Mouse (Mus musculus): Measurements from ENCODE around the gene Mfsd4b2. TPM values are rescaled to one million over a fixed set of nuclear protein-coding genes. Genes with fewer than 3 reads are reported as not detected.
"Not testable (repeated sequence)": the region's sequence is repeated elsewhere in the genome, so short reads cannot be mapped to it uniquely, and the experiment has no call there.

Gene Mfsd4b2
- polyA plus RNA-seq, 1 experiment from 2014 or later: not detected

- Histone ChIP-seq H3K36me3 (replicated peaks; ENCODE audit: control insufficient read depth, insufficient read depth, low read depth, low read length) (no peaks in the 10 kb centered on the region), H3K27ac (replicated peaks; ENCODE audit: low read depth, low read length) (no peak overlapping the region), H3K27me3 (ENCODE audit: control insufficient read depth, insufficient read depth, low read length) (no peaks in the 10 kb centered on the region), H3K4me2 (ENCODE audit: low read depth, low read length) (no peak overlapping the region), H3K4me1 (ENCODE audit: control insufficient read depth, insufficient read depth, low read length) (no peaks in the 10 kb centered on the region), H3K9me3 (replicated peaks; ENCODE audit: control insufficient read depth, low read length) (no peaks in the 10 kb centered on the region), H3K9ac (replicated peaks; ENCODE audit: low read length) (no peak overlapping the region), H3K4me3 (ENCODE audit: low read depth, low read length) (no peak overlapping the region)
- ATAC-seq (replicated peaks; ENCODE audit: insufficient number of reproducible peaks, low FRiP score, low TSS enrichment, low read depth) (no peak), DNase-seq (ENCODE audit: low spot score) (no peak)
- WGBS: 70% methylated on average over 2 of the region's 2 CpGs
Measured at GRCm38 (mm10) chr10:39956340-39956878, 29.7 kb upstream of the Mfsd4b2 start.

GRCm38 (mm10) chr10:39955163-39955562 lies 28.4 kb upstream of the Mfsd4b2 start:
- Histone ChIP-seq H3K27me3 (ENCODE audit: control insufficient read depth, insufficient read depth, low read length) (no peaks in the 10 kb centered on the region), H3K4me1 (ENCODE audit: control insufficient read depth, insufficient read depth, low read length) (no peaks in the 10 kb centered on the region), H3K36me3 (replicated peaks; ENCODE audit: control insufficient read depth, insufficient read depth, low read depth, low read length) (no peaks in the 10 kb centered on the region), H3K9ac (replicated peaks; ENCODE audit: low read length) (no peak overlapping the region), H3K4me2 (ENCODE audit: low read depth, low read length) (no peak overlapping the region), H3K9me3 (replicated peaks; ENCODE audit: control insufficient read depth, low read length) (no peaks in the 10 kb centered on the region), H3K4me3 (ENCODE audit: low read depth, low read length) (no peak overlapping the region), H3K27ac (replicated peaks; ENCODE audit: low read depth, low read length) (no peak overlapping the region)
- DNase-seq (ENCODE audit: low spot score) (no peak), ATAC-seq (replicated peaks; ENCODE audit: insufficient number of reproducible peaks, low FRiP score, low TSS enrichment, low read depth) (no peak)
- WGBS: 83% methylated on average over 2 of the region's 2 CpGs

GRCm38 (mm10) chr10:39949377-39949954 lies 22.7 kb upstream of the Mfsd4b2 start:
- ATAC-seq (replicated peaks; ENCODE audit: insufficient number of reproducible peaks, low FRiP score, low TSS enrichment, low read depth) (no peak), DNase-seq (ENCODE audit: low spot score) (no peak)
- Histone ChIP-seq H3K27ac (replicated peaks; ENCODE audit: low read depth, low read length) (no peak overlapping the region), H3K36me3 (replicated peaks; ENCODE audit: control insufficient read depth, insufficient read depth, low read depth, low read length) (no peaks in the 10 kb centered on the region), H3K4me3 (ENCODE audit: low read depth, low read length) (no peak overlapping the region), H3K27me3 (ENCODE audit: control insufficient read depth, insufficient read depth, low read length) (no peaks in the 10 kb centered on the region), H3K9ac (replicated peaks; ENCODE audit: low read length) (no peak overlapping the region), H3K4me2 (ENCODE audit: low read depth, low read length) (no peak overlapping the region), H3K9me3 (replicated peaks; ENCODE audit: control insufficient read depth, low read length) (no peaks in the 10 kb centered on the region), H3K4me1 (ENCODE audit: control insufficient read depth, insufficient read depth, low read length) (no peaks in the 10 kb centered on the region)
- WGBS: 81% methylated on average over 2 of the region's 2 CpGs

GRCm38 (mm10) chr10:39947195-39947594 lies 20.5 kb upstream of the Mfsd4b2 start:
- H3K4me3 ChIP-seq (ENCODE audit: low read depth, low read length); H3K4me2 ChIP-seq (ENCODE audit: low read depth, low read length); H3K9ac ChIP-seq (replicated peaks; ENCODE audit: low read length); H3K36me3 ChIP-seq (replicated peaks; ENCODE audit: control insufficient read depth, insufficient read depth, low read depth, low read length); H3K9me3 ChIP-seq (replicated peaks; ENCODE audit: control insufficient read depth, low read length); H3K27me3 ChIP-seq (ENCODE audit: control insufficient read depth, insufficient read depth, low read length); H3K27ac ChIP-seq (replicated peaks; ENCODE audit: low read depth, low read length); H3K4me1 ChIP-seq (ENCODE audit: control insufficient read depth, insufficient read depth, low read length); DNase-seq (ENCODE audit: low spot score); ATAC-seq (replicated peaks; ENCODE audit: insufficient number of reproducible peaks, low FRiP score, low TSS enrichment, low read depth): not testable (repeated sequence)
- 48% methylated on average over 3 of the region's 3 CpGs for whole genome bisulfite sequencing

GRCm38 (mm10) chr10:39936553-39936952 lies 9.8 kb upstream of the Mfsd4b2 start:
- Histone ChIP-seq H3K4me2 (ENCODE audit: low read depth, low read length) (no peak overlapping the region), H3K27me3 (ENCODE audit: control insufficient read depth, insufficient read depth, low read length) (no peaks in the 10 kb centered on the region), H3K27ac (replicated peaks; ENCODE audit: low read depth, low read length) (no peak overlapping the region), H3K9ac (replicated peaks; ENCODE audit: low read length) (no peak overlapping the region), H3K4me1 (ENCODE audit: control insufficient read depth, insufficient read depth, low read length) (no peaks in the 10 kb centered on the region), H3K9me3 (replicated peaks; ENCODE audit: control insufficient read depth, low read length) (no peaks in the 10 kb centered on the region), H3K36me3 (replicated peaks; ENCODE audit: control insufficient read depth, insufficient read depth, low read depth, low read length) (no peaks in the 10 kb centered on the region), H3K4me3 (ENCODE audit: low read depth, low read length) (no peak overlapping the region)
- WGBS: 76% methylated on average over 7 of the region's 7 CpGs
- DNase-seq (ENCODE audit: low spot score) (no peak), ATAC-seq (replicated peaks; ENCODE audit: insufficient number of reproducible peaks, low FRiP score, low TSS enrichment, low read depth) (no peak)

GRCm38 (mm10) chr10:39924556-39924955 lies 2.2 kb downstream of the Mfsd4b2 start:
- not testable (repeated sequence) for ATAC-seq (replicated peaks; ENCODE audit: insufficient number of reproducible peaks, low FRiP score, low TSS enrichment, low read depth)

GRCm38 (mm10) chr10:39912616-39913015 lies 14.1 kb downstream of the Mfsd4b2 start:
- Histone ChIP-seq H3K36me3 (replicated peaks; ENCODE audit: control insufficient read depth, insufficient read depth, low read depth, low read length) (no peaks in the 10 kb centered on the region), H3K27me3 (ENCODE audit: control insufficient read depth, insufficient read depth, low read length) (no peaks in the 10 kb centered on the region), H3K9ac (replicated peaks; ENCODE audit: low read length) (no peak overlapping the region), H3K4me2 (ENCODE audit: low read depth, low read length) (no peak overlapping the region), H3K4me3 (ENCODE audit: low read depth, low read length) (no peak overlapping the region), H3K4me1 (ENCODE audit: control insufficient read depth, insufficient read depth, low read length) (no peaks in the 10 kb centered on the region), H3K27ac (replicated peaks; ENCODE audit: low read depth, low read length) (no peak overlapping the region), H3K9me3 (replicated peaks; ENCODE audit: control insufficient read depth, low read length) (no peaks in the 10 kb centered on the region)
- DNase-seq (ENCODE audit: low spot score): no peak
- no peak for ATAC-seq (replicated peaks; ENCODE audit: insufficient number of reproducible peaks, low FRiP score, low TSS enrichment, low read depth)

More at GRCm38 (mm10) chr10:39924556-39924955, 2.2 kb downstream of the Mfsd4b2 start:
- 79% methylated on average over 8 of the region's 8 CpGs for WGBS
- DNase-seq (ENCODE audit: low spot score); H3K9me3 ChIP-seq (replicated peaks; ENCODE audit: control insufficient read depth, low read length); H3K36me3 ChIP-seq (replicated peaks; ENCODE audit: control insufficient read depth, insufficient read depth, low read depth, low read length); H3K4me2 ChIP-seq (ENCODE audit: low read depth, low read length); H3K9ac ChIP-seq (replicated peaks; ENCODE audit: low read length); H3K27me3 ChIP-seq (ENCODE audit: control insufficient read depth, insufficient read depth, low read length); H3K4me1 ChIP-seq (ENCODE audit: control insufficient read depth, insufficient read depth, low read length); H3K27ac ChIP-seq (replicated peaks; ENCODE audit: low read depth, low read length); H3K4me3 ChIP-seq (ENCODE audit: low read depth, low read length): not testable (repeated sequence)

GRCm38 (mm10) chr10:39908768-39909441 lies 17.8 kb downstream of the Mfsd4b2 start:
- H3K4me2 ChIP-seq (ENCODE audit: low read depth, low read length): no peak overlapping the region
- no peaks in the 10 kb centered on the region for H3K9me3 ChIP-seq (replicated peaks; ENCODE audit: control insufficient read depth, low read length)
- ATAC-seq (replicated peaks; ENCODE audit: insufficient number of reproducible peaks, low FRiP score, low TSS enrichment, low read depth): no peak
- 68% methylated on average over 13 of the region's 13 CpGs for WGBS
- no peak overlapping the region for H3K9ac ChIP-seq (replicated peaks; ENCODE audit: low read length)
- no peak overlapping the region for H3K4me3 ChIP-seq (ENCODE audit: low read depth, low read length)
- H3K36me3 ChIP-seq (replicated peaks; ENCODE audit: control insufficient read depth, insufficient read depth, low read depth, low read length): no peaks in the 10 kb centered on the region
- no peak overlapping the region for H3K27ac ChIP-seq (replicated peaks; ENCODE audit: low read depth, low read length)
- H3K27me3 ChIP-seq (ENCODE audit: control insufficient read depth, insufficient read depth, low read length): no peaks in the 10 kb centered on the region
- no peaks in the 10 kb centered on the region for H3K4me1 ChIP-seq (ENCODE audit: control insufficient read depth, insufficient read depth, low read length)
- no peak for DNase-seq (ENCODE audit: low spot score)

All from embryonic facial prominence, embryonic 11.5 days (tissue).